Mouse (Mus musculus) embryo, embryonic 11 days (tissue): ENCODE data around the gene G2e3.

Source experiments
- DNase-seq: peaks from one replicate; pipeline ENCODE4 v3.0.0-alpha.2; 2015

The G2e3 gene

GRCm38 (mm10) chr12:51347988-51348697, at the start of gene G2e3:
Gene G2e3 (plus strand): TSS chr12:51348061.
- DNase-seq: peak; percentile 97

GRCm38 (mm10) chr12:51323604-51324003, 24.3 kb upstream of the G2e3 start:
- DNase-seq: no peak

- DNase-seq: no peak
Measured at GRCm38 (mm10) chr12:51326819-51327218, 21.0 kb upstream of the G2e3 start.

GRCm38 (mm10) chr12:51337014-51337413, 10.8 kb upstream of the G2e3 start:
- no peak for DNase-seq

- DNase-seq: peak; percentile 21
Measured at GRCm38 (mm10) chr12:51346121-51346520, 1.7 kb upstream of the G2e3 start.

- no peak for DNase-seq
Measured at GRCm38 (mm10) chr12:51348698-51348998, 787 bp downstream of the G2e3 start.

GRCm38 (mm10) chr12:51355296-51355695, 7.4 kb downstream of the G2e3 start:
- no peak for DNase-seq

- no peak for DNase-seq
Measured at GRCm38 (mm10) chr12:51361294-51361693, 13.4 kb downstream of the G2e3 start.

- no peak for DNase-seq
Measured at GRCm38 (mm10) chr12:51362898-51363297, 15.0 kb downstream of the G2e3 start.

GRCm38 (mm10) chr12:51368504-51368903, 20.6 kb downstream of the G2e3 start:
- no peak for DNase-seq

GRCm38 (mm10) chr12:51377003-51377887, 29.4 kb downstream of the G2e3 start, which contains the start of gene Scfd1:
Gene Scfd1 (plus strand): TSS chr12:51377510.
- peak; percentile 96 for DNase-seq

- DNase-seq: no peak
Measured at GRCm38 (mm10) chr12:51377888-51378190, 30.0 kb downstream of the G2e3 start.

GRCm38 (mm10) chr12:51399871-51400270, 52.0 kb downstream of the G2e3 start:
- DNase-seq: no peak

- peak; percentile 66 for DNase-seq
Measured at GRCm38 (mm10) chr12:51402060-51402698, 54.3 kb downstream of the G2e3 start.

- DNase-seq: peak; percentile 13
Measured at GRCm38 (mm10) chr12:51403987-51404586, 56.2 kb downstream of the G2e3 start.

- DNase-seq: no peak
Measured at GRCm38 (mm10) chr12:51411362-51411761, 63.5 kb downstream of the G2e3 start.
